Mouse (Mus musculus) neural tube, embryonic 14.5 days (tissue): Measurements from ENCODE around the gene Olah. TPM values are rescaled to one million over a fixed set of nuclear protein-coding genes. Genes with fewer than 3 reads are reported as not detected.

Experiments used
- ATAC-seq: fragments of 200-750 bp; cut with Nextera tagmentation; 2 replicates; pipeline ENCODE4 v1.8.0; 2017; ENCODE audit warnings: low read depth, mild to moderate bottlenecking, moderate TSS enrichment, moderate library complexity
- H3K27ac ChIP-seq: fragments of 300-500 bp; sonication (generic); 2 replicates; pipeline ENCODE4 v1.5.1; 2014; ENCODE audit warnings: low read depth, mild to moderate bottlenecking, control low read depth, low read length, moderate library complexity, mixed read lengths
- H3K27me3 ChIP-seq: fragments of 300-500 bp; sonication (generic); 2 replicates; pipeline ENCODE4 v1.6.1; 2014; ENCODE audit warnings: low read length; ENCODE audit not compliant: control insufficient read depth, insufficient read depth
- H3K36me3 ChIP-seq: fragments of 300-500 bp; sonication (generic); 2 replicates; pipeline ENCODE4 v1.6.1; 2014; ENCODE audit warnings: low read length, mixed read lengths; ENCODE audit not compliant: control insufficient read depth, insufficient read depth
- H3K4me1 ChIP-seq: fragments of 300-500 bp; sonication (generic); 2 replicates; pipeline ENCODE4 v1.6.1; 2014; ENCODE audit warnings: low read length; ENCODE audit not compliant: control insufficient read depth, insufficient read depth
- H3K4me2 ChIP-seq: fragments of 300-500 bp; sonication (generic); 2 replicates; pipeline ENCODE4 v1.6.1; 2014; ENCODE audit warnings: mild to moderate bottlenecking, low read depth, low read length, control low read depth
- H3K4me3 ChIP-seq: fragments of 300-500 bp; sonication (generic); 2 replicates; pipeline ENCODE4 v1.5.1; 2014; ENCODE audit warnings: low read depth, low read length, control low read depth, mixed read lengths
- H3K9ac ChIP-seq: fragments of 300-500 bp; sonication (generic); replicated peaks from 2 replicates; pipeline ENCODE4 v1.6.1; 2014; ENCODE audit warnings: low read depth, mild to moderate bottlenecking, control low read depth, low read length, mixed read lengths
- H3K9me3 ChIP-seq: fragments of 300-500 bp; sonication (generic); 2 replicates; pipeline ENCODE4 v1.6.1; 2016; ENCODE audit warnings: low read length; ENCODE audit not compliant: control insufficient read depth
- WGBS: fragments of 180-500 bp; shearing (Covaris S2); extraction: QIAGEN DNeasy Blood & Tissue Kit; methylation state at CpG from one replicate; pipeline ENCODE4 v1.1.7; 2014; 5-methylcytosine and 5-hydroxymethylcytosine counted together
- polyA plus RNA-seq: library from polyadenylated mRNA; unstranded; fragments of >200 nt; fragmentation: Nextera tagmentation; extraction: Ambion mirVana; gene quantifications from 2 replicates; pipeline ENCODE4 v1.2.1, GENCODE M21; 2014

The Olah gene
- polyA plus RNA-seq, 1 experiment from 2014 or later: not detected

DNA sequence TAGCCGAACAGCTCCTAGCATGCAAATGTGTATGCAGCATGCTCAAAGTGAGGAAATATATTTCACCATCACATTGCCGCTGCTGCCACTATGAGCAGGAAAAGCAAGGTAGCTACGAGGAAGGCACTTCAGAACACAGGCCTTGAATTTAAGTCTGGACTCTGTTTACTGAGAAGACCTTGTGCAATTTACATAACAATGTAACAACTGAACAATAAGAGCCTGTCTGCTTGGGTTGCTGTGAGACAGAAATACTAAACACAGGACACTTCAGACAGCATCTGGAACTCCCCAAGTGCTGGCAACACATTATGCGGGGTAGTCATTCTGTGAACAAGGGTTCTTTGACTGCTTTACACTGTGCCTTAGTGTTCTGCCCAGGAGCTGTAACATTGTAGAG, 23.1 kb upstream of the Olah start:
- no peaks in the 10 kb centered on the region for H3K27me3 ChIP-seq
- ATAC-seq: no peak
- no peak overlapping the region for H3K9ac ChIP-seq
- peaks cover 8% of the 10 kb centered on the region; the same call in 1 of the 2 replicates for H3K4me1 ChIP-seq
- no peak overlapping the region for H3K27ac ChIP-seq
- H3K36me3 ChIP-seq: no peaks in the 10 kb centered on the region
- no peaks in the 10 kb centered on the region for H3K9me3 ChIP-seq
- no peak overlapping the region for H3K4me3 ChIP-seq
- H3K4me2 ChIP-seq: no peak overlapping the region; the same call in 1 of the 2 replicates
- 37% methylated on average over 4 of the region's 4 CpGs for WGBS

DNA sequence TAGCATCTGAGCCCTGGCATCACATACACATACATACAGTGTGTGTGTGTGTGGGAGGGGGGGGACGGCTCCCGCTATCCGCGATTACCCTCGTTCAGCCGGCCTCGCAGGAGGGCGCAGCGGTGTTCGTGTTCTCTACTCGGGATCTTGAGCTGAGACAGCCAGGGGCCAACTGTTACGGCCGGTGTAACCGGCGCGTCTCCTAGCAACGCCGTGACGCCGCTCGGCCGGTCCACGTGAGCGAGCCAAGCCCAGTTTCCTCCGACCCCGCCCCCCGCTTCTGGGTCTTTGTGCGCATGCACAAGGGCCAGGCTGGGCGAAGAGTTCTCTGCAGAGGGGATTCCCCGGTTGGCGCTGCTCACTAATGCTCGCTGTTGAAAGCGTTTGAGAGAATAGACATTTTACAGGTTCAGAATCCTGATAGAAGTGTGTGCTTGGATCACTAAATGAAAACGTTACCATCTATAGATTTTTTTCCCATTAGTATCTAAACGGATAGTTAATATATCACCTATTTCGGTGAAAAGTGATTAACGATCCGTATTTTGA, 21.9 kb upstream of the Olah start:
- no peaks in the 10 kb centered on the region for H3K9me3 ChIP-seq
- peak overlapping the region; percentile 50 for H3K4me3 ChIP-seq
- ATAC-seq: peak; percentile 94
- H3K27ac ChIP-seq: no peak overlapping the region
- H3K9ac ChIP-seq: peak overlapping the region; percentile 50
- H3K36me3 ChIP-seq: no peaks in the 10 kb centered on the region
- no peaks in the 10 kb centered on the region for H3K27me3 ChIP-seq
- WGBS: under 1% methylated on average over 38 of the region's 38 CpGs
- peak overlapping the region; percentile 64 for H3K4me2 ChIP-seq
- 0 out of 2 replicates have a peak, but pooled peaks cover 3% of the 10 kb centered on the region for H3K4me1 ChIP-seq

DNA sequence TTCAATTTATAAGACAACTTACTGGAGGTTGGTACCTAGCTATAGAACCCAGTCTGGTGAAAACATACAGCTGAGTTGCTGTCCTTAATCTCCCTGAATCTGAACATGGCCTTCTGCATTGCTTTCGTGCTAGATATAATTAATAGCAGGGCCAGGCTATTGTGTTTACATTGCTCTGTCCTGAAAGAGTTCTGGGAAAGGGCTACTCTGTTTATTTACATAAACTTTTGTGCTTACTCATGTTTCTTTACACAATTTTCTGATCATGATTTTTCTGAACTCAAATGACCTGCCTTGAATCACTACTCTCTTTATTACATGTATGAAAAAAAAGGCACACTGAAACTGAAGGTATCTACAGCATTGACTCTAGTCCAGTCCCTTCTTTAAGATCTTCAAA, 18.7 kb upstream of the Olah start:
- no peak overlapping the region for H3K4me3 ChIP-seq
- no peak overlapping the region for H3K4me2 ChIP-seq
- H3K27ac ChIP-seq: no peak overlapping the region
- H3K4me1 ChIP-seq: 0 out of 2 replicates have a peak, but pooled peaks cover 3% of the 10 kb centered on the region
- no peaks in the 10 kb centered on the region for H3K9me3 ChIP-seq
- ATAC-seq: no peak
- no peaks in the 10 kb centered on the region for H3K27me3 ChIP-seq
- 59% methylated on average over 1 of the region's 1 CpGs for WGBS
- H3K36me3 ChIP-seq: no peaks in the 10 kb centered on the region
- H3K9ac ChIP-seq: no peak overlapping the region

DNA sequence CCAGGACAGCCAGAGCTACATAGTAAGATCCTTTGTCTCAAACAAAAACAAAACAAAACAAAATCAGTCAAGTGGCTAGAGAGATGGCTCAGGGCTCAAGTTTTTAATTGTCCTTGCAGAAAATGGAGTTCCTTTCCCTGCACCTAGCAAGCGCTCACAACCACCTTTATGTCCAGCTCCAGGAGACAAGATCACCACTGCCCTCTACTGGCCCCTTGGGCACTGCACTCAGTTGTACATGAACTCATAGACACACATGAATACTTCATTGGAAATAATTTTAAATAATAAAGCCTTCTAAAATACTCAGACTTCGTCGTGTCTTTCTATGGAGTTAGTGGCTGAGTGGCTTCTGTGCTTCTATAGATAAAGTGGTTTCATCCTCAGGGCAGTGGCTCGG, 17.2 kb upstream of the Olah start:
- Histone ChIP-seq H3K4me3 (no peak overlapping the region), H3K27me3 (no peaks in the 10 kb centered on the region), H3K9me3 (no peaks in the 10 kb centered on the region), H3K36me3 (no peaks in the 10 kb centered on the region), H3K9ac (no peak overlapping the region), H3K4me2 (no peak overlapping the region), H3K4me1 (0 out of 2 replicates have a peak, but pooled peaks cover 3% of the 10 kb centered on the region), H3K27ac (no peak overlapping the region)
- ATAC-seq: no peak
- WGBS: 36% methylated on average over 4 of the region's 4 CpGs

DNA sequence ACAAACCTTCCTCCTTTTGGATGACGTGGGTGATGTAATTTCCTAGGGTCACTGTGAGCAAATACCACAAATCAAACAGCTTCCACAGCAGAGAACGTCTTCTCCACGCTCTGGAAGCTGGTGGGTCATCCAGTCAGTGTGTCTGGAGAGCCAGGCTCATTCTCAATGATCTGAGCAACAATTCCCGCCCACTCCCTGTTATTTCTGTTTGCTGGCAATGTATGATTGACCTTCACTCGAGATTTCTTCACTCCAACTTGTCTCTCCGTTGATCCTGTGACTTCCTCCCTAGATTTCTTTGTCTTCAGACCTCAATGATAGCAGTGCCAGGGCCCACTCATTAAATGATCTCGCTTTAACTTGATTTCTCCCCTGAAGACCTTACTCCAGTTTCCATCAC, 10.7 kb upstream of the Olah start:
- Histone ChIP-seq H3K9ac (no peak overlapping the region), H3K27ac (no peak overlapping the region), H3K36me3 (no peaks in the 10 kb centered on the region), H3K4me1 (no peaks in the 10 kb centered on the region), H3K9me3 (no peaks in the 10 kb centered on the region), H3K27me3 (no peaks in the 10 kb centered on the region), H3K4me2 (no peak overlapping the region), H3K4me3 (no peak overlapping the region)
- no peak for ATAC-seq
- WGBS: 79% methylated on average over 7 of the region's 7 CpGs

DNA sequence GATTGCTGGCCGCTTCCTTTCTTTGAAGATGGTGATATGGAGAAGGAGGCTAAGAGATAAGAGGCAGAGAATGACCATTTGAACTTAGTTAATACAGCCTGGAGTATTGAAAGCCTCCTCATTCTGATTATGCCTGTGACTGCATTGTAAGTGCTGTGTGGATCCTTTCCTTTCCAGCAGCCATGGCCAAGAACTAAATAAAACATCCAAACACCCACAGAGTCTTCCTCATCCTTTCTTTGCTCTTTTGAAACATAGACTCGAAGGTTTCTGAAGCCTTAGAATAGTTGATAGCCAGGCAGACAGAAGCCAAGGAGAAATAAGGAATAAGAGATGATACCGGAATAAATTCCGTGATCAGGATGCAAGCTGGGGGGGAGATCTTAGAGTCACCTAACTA, 9.0 kb upstream of the Olah start:
- Histone ChIP-seq H3K4me2 (no peak overlapping the region), H3K27me3 (no peaks in the 10 kb centered on the region)

DNA sequence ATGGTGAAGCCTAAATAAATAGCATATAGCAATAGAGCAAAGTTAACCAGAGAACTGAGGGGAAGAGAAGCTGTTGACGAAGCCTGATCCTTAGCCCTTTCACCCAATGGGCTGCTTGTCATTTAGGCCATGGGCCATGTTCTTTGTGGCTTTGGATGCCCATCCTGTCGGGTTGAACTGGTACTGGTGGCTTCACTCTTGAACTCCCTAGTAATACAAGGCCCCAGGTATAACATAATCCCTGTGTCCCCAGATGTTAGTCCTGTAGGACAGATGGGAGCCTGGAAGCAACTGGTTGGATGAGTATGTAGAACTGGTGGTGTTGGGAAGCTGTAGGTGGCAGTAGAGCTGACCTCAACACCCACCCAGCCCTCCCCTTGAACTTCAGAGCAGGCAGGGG, 5.1 kb downstream of the Olah start:
- no peak for ATAC-seq
- Histone ChIP-seq H3K4me2 (no peak overlapping the region), H3K4me3 (no peak overlapping the region), H3K4me1 (no peaks in the 10 kb centered on the region), H3K9ac (no peak overlapping the region), H3K36me3 (no peaks in the 10 kb centered on the region), H3K27me3 (no peaks in the 10 kb centered on the region), H3K27ac (no peak overlapping the region), H3K9me3 (no peaks in the 10 kb centered on the region)
- WGBS: 68% methylated on average over 2 of the region's 2 CpGs

More for the DNA sequence above, 9.0 kb upstream of the Olah start:
- Histone ChIP-seq H3K36me3 (no peaks in the 10 kb centered on the region), H3K9ac (no peak overlapping the region), H3K27ac (no peak overlapping the region), H3K4me3 (no peak overlapping the region), H3K4me1 (no peaks in the 10 kb centered on the region), H3K9me3 (no peaks in the 10 kb centered on the region)
- no peak for ATAC-seq
- 90% methylated on average over 4 of the region's 4 CpGs for WGBS

DNA sequence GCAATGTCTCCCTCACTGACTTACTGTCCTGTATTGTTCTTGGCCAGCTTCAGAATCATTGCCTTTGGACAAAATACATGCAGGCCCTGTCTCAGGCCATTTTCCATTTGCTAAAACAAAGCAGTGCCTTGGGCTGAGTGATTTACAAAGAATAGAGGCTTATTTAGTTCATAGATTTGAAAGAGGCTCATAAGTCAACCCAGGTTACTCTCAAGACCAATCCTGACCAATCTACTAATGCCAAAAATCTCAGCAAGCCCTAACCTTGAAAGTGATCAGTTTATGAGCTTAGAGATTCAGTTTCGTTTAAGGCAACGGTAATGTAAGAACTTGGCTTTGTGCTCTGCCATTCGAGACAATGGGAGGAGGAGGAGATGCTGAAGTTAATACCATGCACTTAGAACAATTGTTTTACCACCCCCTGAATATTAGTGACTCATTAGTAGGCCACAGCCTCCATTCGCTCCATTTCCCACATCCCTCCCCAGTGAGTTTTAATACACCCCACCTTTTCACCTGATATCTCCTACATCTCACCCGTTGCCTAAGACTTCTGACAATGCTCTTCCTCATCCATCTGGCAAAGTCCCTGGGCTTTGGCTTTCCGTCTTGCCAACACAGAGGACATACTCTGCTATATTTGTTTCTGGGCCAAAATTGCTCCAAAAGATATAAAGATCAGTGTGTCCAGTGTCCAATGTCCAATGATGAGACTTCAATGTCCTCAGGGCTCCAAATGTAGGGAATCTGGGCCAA, 9.7 kb downstream of the Olah start:
- WGBS: 82% methylated on average over 6 of the region's 6 CpGs

DNA sequence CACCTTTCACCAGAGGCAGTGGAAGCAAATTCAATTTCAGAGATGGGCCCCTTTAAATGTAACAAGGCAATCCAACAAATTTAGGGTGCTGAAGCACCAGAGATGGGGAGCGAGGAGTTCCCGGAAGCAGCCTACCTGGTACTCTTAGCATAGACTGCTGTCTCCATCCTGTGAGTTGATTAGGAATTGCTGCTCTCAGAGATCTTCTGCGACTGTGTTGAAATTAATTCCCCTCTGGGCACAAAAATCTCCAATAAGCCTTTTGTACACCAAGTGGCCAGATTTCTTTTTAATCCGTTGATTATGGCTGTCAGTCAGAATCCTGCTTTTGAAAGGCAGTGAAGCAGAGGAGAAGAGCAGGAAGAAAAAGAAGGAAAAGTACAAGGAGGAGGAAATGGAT, 31.9 kb downstream of the Olah start:
- no peaks in the 10 kb centered on the region for H3K36me3 ChIP-seq
- H3K9ac ChIP-seq: no peak overlapping the region
- H3K9me3 ChIP-seq: no peaks in the 10 kb centered on the region
- no peaks in the 10 kb centered on the region for H3K4me1 ChIP-seq
- 74% methylated on average over 4 of the region's 4 CpGs for WGBS
- no peak for ATAC-seq
- no peak overlapping the region for H3K4me2 ChIP-seq
- no peak overlapping the region for H3K4me3 ChIP-seq
- H3K27me3 ChIP-seq: no peaks in the 10 kb centered on the region
- H3K27ac ChIP-seq: no peak overlapping the region

More for the DNA sequence above, 9.7 kb downstream of the Olah start:
- Histone ChIP-seq H3K4me3 (no peak overlapping the region), H3K27ac (no peak overlapping the region), H3K36me3 (no peaks in the 10 kb centered on the region), H3K4me1 (no peaks in the 10 kb centered on the region), H3K9ac (no peak overlapping the region), H3K9me3 (no peaks in the 10 kb centered on the region), H3K27me3 (no peaks in the 10 kb centered on the region), H3K4me2 (no peak overlapping the region)
- ATAC-seq: no peak
